Mouse (Mus musculus): ENCODE data around the gene Lactbl1. TPM values are rescaled to one million over a fixed set of nuclear protein-coding genes. Genes with fewer than 3 reads are reported as not detected.
A peak's percentile ranks its signal among the peaks of the same experiment; 100 is the strongest.

Gene Lactbl1
- total RNA-seq (2021) = under 1 TPM in 1 of 2 experiments, not detected in 1; 0.11 TPM
- long read RNA-seq = 0 reads

GRCm38 (mm10) chr4:136622388-136622787, at the start of gene Lactbl1:
Gene Lactbl1 (plus strand): TSS chr4:136622621.
- DNase-seq (ENCODE audit: low spot score in 2 of 2) = no peak

- DNase-seq (ENCODE audit: low spot score in 2 of 2) = no peak
Observed at GRCm38 (mm10) chr4:136581885-136582284, 40.5 kb upstream of the Lactbl1 start.

GRCm38 (mm10) chr4:136587221-136587827, 35.1 kb upstream of the Lactbl1 start:
- no peak for DNase-seq (ENCODE audit: low spot score in 2 of 2)

- no peak for DNase-seq (ENCODE audit: low spot score in 2 of 2)
Observed at GRCm38 (mm10) chr4:136588003-136588402, 34.4 kb upstream of the Lactbl1 start.

- DNase-seq (ENCODE audit: low spot score in 2 of 2) = no peak
Observed at GRCm38 (mm10) chr4:136592111-136592510, 30.3 kb upstream of the Lactbl1 start.

GRCm38 (mm10) chr4:136594006-136594405, 28.4 kb upstream of the Lactbl1 start:
- DNase-seq (ENCODE audit: low spot score in 2 of 2) = no peak

- DNase-seq (ENCODE audit: low spot score in 2 of 2) = no peak
Observed at GRCm38 (mm10) chr4:136595221-136595620, 27.2 kb upstream of the Lactbl1 start.

- DNase-seq (ENCODE audit: low spot score in 2 of 2) = no peak
Observed at GRCm38 (mm10) chr4:136598268-136598876, 24.0 kb upstream of the Lactbl1 start.

- DNase-seq (ENCODE audit: low spot score in 2 of 2) = no peak
Observed at GRCm38 (mm10) chr4:136599869-136600268, 22.6 kb upstream of the Lactbl1 start.

- DNase-seq (ENCODE audit: low spot score in 2 of 2) = no peak
Observed at GRCm38 (mm10) chr4:136600536-136600935, 21.9 kb upstream of the Lactbl1 start.

- peak; percentile 71 to 74 for DNase-seq (ENCODE audit: low spot score in 2 of 2)
Observed at GRCm38 (mm10) chr4:136601476-136601875, 20.9 kb upstream of the Lactbl1 start.

- DNase-seq (ENCODE audit: low spot score in 2 of 2) = peak; percentile 55 to 65
Observed at GRCm38 (mm10) chr4:136602018-136602554, 20.3 kb upstream of the Lactbl1 start.

- peak; percentile 98 for DNase-seq (ENCODE audit: low spot score in 2 of 2)
Observed at GRCm38 (mm10) chr4:136602568-136602967, 19.9 kb upstream of the Lactbl1 start, which contains the start of gene Kdm1a. Gene Kdm1a (minus strand): TSS chr4:136602723.

GRCm38 (mm10) chr4:136605756-136606485, 16.5 kb upstream of the Lactbl1 start:
- DNase-seq (ENCODE audit: low spot score in 2 of 2) = no peak

- DNase-seq (ENCODE audit: low spot score in 2 of 2) = no peak
Observed at GRCm38 (mm10) chr4:136610387-136610856, 12.0 kb upstream of the Lactbl1 start, which contains the start of gene Tex46. Gene Tex46 (plus strand): TSS chr4:136610437.

- DNase-seq (ENCODE audit: low spot score in 2 of 2) = no peak
Observed at GRCm38 (mm10) chr4:136613657-136614056, 8.8 kb upstream of the Lactbl1 start.

- peak; percentile 46 to 56 for DNase-seq (ENCODE audit: low spot score in 2 of 2)
Observed at GRCm38 (mm10) chr4:136621336-136621735, 1.1 kb upstream of the Lactbl1 start.

GRCm38 (mm10) chr4:136621956-136622355, 465 bp upstream of the Lactbl1 start:
- DNase-seq (ENCODE audit: low spot score in 2 of 2) = no peak

- no peak for DNase-seq (ENCODE audit: low spot score in 2 of 2)
Observed at GRCm38 (mm10) chr4:136626590-136626989, 4.2 kb downstream of the Lactbl1 start.

GRCm38 (mm10) chr4:136631237-136631994, 9.0 kb downstream of the Lactbl1 start:
- DNase-seq (ENCODE audit: low spot score in 2 of 2) = peak; percentile 63 to 68

- no peak for DNase-seq (ENCODE audit: low spot score in 2 of 2)
Observed at GRCm38 (mm10) chr4:136635995-136636394, 13.6 kb downstream of the Lactbl1 start.

Measured in layer of hippocampus, postnatal 10 days (tissue).